ENCODE assay signal across 7 mouse cellular contexts in genomic region chr12:3098175-3098574, GRCm38 (mm10).
DNase-seq lines count a peak whose midpoint lies in the region; ATAC-seq lines count a peak whose summit lies in the region.
"Not testable (repeated sequence)": the region's sequence is repeated elsewhere in the genome, so short reads cannot be mapped to it uniquely, and the experiment has no call there.

No protein-coding gene starts in this region.

- WGBS in midbrain, embryonic 11.5 days = 26% methylated on average over 2 of the region's 2 CpGs

- not testable (repeated sequence) for H3K27me3 ChIP-seq in midbrain, embryonic 11.5 days (ENCODE audit: control insufficient read depth, insufficient read depth, low read length)

- DNase-seq in adrenal gland, adult 18-20 months (ENCODE audit: low spot score in 2 of 2) = peak; percentile 33 to 34
- DNase-seq in gastrocnemius, postnatal 10 days = peak; percentile 43
- peak; percentile 38 for DNase-seq in kidney, adult 11 months
- peak; percentile 46 to 51 for DNase-seq in left cerebral cortex, adult 18-20 months (ENCODE audit: low spot score in 2 of 2)
- not testable (repeated sequence) for DNase-seq in midbrain, embryonic 11.5 days (ENCODE audit: low spot score, missing footprints)
- DNase-seq in spleen, adult 18-20 months = peak; percentile 6 to 37

- H3K36me3 ChIP-seq in midbrain, embryonic 11.5 days (ENCODE audit: control insufficient read depth, insufficient read depth, low read length) = not testable (repeated sequence)

- H3K9me3 ChIP-seq in midbrain, embryonic 11.5 days (ENCODE audit: control insufficient read depth, low read length) = not testable (repeated sequence)

- not testable (repeated sequence) for H3K9ac ChIP-seq in midbrain, embryonic 11.5 days (ENCODE audit: low read length)

- peak; percentile 99 for ATAC-seq in common myeloid progenitor, adult 5-6 weeks (replicated peaks; ENCODE audit: low read depth, poor library complexity, severe bottlenecking)
- peak; percentile 44; the same call in 1 of the 2 replicates for ATAC-seq in midbrain, embryonic 11.5 days (ENCODE audit: low FRiP score)

- H3K4me1 ChIP-seq in midbrain, embryonic 11.5 days (ENCODE audit: control insufficient read depth, insufficient read depth, low read length) = not testable (repeated sequence)

- not testable (repeated sequence) for H3K4me2 ChIP-seq in midbrain, embryonic 11.5 days

- H3K4me3 ChIP-seq in midbrain, embryonic 11.5 days (ENCODE audit: low read depth, low read length) = not testable (repeated sequence)

- H3K27ac ChIP-seq in midbrain, embryonic 11.5 days (ENCODE audit: low read depth, low read length) = not testable (repeated sequence)
